Comparison of ENCODE assay signal across 11 mouse cellular contexts in genomic region chr1:156745188-156745810, GRCm38 (mm10). TPM values are rescaled to one million over a fixed set of nuclear protein-coding genes. Genes with fewer than 3 reads are reported as not detected.
DNase-seq lines count a peak whose midpoint lies in the region; ATAC-seq and TF ChIP-seq lines count a peak whose summit lies in the region.
"Had no signal": no experiment of that assay in that cellular context is flagged by ENCODE, and none has a peak within 500 bp of the region (broad histone marks: within the 10 kb centered on the region; RNA-seq: fewer than 3 reads in every experiment).

No protein-coding gene starts in this region.

- H3K4me3 ChIP-seq in heart, embryonic 11.5 days (ENCODE audit: low read depth, low read length): no peak overlapping the region
- no peak overlapping the region for H3K4me3 ChIP-seq in stomach, embryonic 14.5 days (ENCODE audit: low read depth, low read length)
- no peak overlapping the region for H3K4me3 ChIP-seq in stomach, postnatal 0 days (ENCODE audit: low read depth, low read length)
- H3K4me3 ChIP-seq in liver, embryonic 12.5 days: peak overlapping the region; percentile 34
- H3K4me3 ChIP-seq: midbrain, embryonic 13.5 days had no signal

- no peak for DNase-seq in heart, adult 18-20 months
- DNase-seq in stomach, postnatal 0 days (ENCODE audit: low spot score): no peak
- DNase-seq in urinary bladder, adult 2 months (ENCODE audit: low spot score): no peak
- no peak for DNase-seq in frontal cortex, postnatal 36 days (ENCODE audit: low spot score in 2 of 2)
- no peak for DNase-seq in right cerebral cortex, postnatal 36 days (ENCODE audit: low spot score in 2 of 2)
- DNase-seq: kidney, adult 2 months had no signal

- peak; percentile 94 for ATAC-seq in heart, embryonic 11.5 days (replicated peaks; ENCODE audit: insufficient number of reproducible peaks, low FRiP score, low TSS enrichment)
- peak; percentile 68; the same call in 1 of the 2 replicates for ATAC-seq in stomach, embryonic 14.5 days (ENCODE audit: insufficient number of reproducible peaks, insufficient read depth, low FRiP score, low read depth)
- ATAC-seq in stomach, postnatal 0 days (ENCODE audit: low FRiP score, low TSS enrichment): no peak
- ATAC-seq in liver, embryonic 12.5 days: peak; percentile 95
- ATAC-seq: forebrain, embryonic 16.5 days; midbrain, embryonic 13.5 days had no signal

- no peak for TF ChIP-seq CTCF in stomach, postnatal 0 days (IDR thresholded peaks at IDR 0.05; ENCODE audit: low read depth)

- TF ChIP-seq EP300 in stomach, postnatal 0 days (optimal IDR thresholded peaks at IDR 0.05): no peak

- H3K9ac ChIP-seq in heart, embryonic 11.5 days (ENCODE audit: low read depth, low read length): peak overlapping the region; percentile 22; the same call in 1 of the 2 replicates
- no peak overlapping the region for H3K9ac ChIP-seq in stomach, embryonic 14.5 days (replicated peaks; ENCODE audit: low read depth, low read length)
- no peak overlapping the region for H3K9ac ChIP-seq in stomach, postnatal 0 days (ENCODE audit: low read length)
- peak overlapping the region; percentile 65 for H3K9ac ChIP-seq in liver, embryonic 12.5 days
- H3K9ac ChIP-seq: midbrain, embryonic 13.5 days had no signal

- H3K9me3 ChIP-seq in heart, embryonic 11.5 days (replicated peaks; ENCODE audit: control insufficient read depth, low read length): no peaks in the 10 kb centered on the region
- no peaks in the 10 kb centered on the region for H3K9me3 ChIP-seq in stomach, embryonic 14.5 days (ENCODE audit: control insufficient read depth, low read depth, low read length)
- no peaks in the 10 kb centered on the region for H3K9me3 ChIP-seq in stomach, postnatal 0 days (ENCODE audit: control insufficient read depth, low read length)
- H3K9me3 ChIP-seq in liver, embryonic 12.5 days (replicated peaks): no peaks in the 10 kb centered on the region
- H3K9me3 ChIP-seq: midbrain, embryonic 13.5 days had no signal

- H3K27me3 ChIP-seq in heart, embryonic 11.5 days (ENCODE audit: control insufficient read depth, insufficient read depth, low read length): no peaks in the 10 kb centered on the region
- H3K27me3 ChIP-seq in stomach, embryonic 14.5 days (ENCODE audit: control insufficient read depth, insufficient read depth, low read length): no peaks in the 10 kb centered on the region
- H3K27me3 ChIP-seq in stomach, postnatal 0 days (ENCODE audit: control insufficient read depth, insufficient read depth, low read length): no peaks in the 10 kb centered on the region
- H3K27me3 ChIP-seq in liver, embryonic 12.5 days (replicated peaks): no peaks in the 10 kb centered on the region
- H3K27me3 ChIP-seq: midbrain, embryonic 13.5 days had no signal

- WGBS in heart, embryonic 11.5 days (ENCODE audit: insufficient replicate concordance): 45% methylated on average over 7 of the region's 7 CpGs
- WGBS in stomach, embryonic 14.5 days: 75% methylated on average over 7 of the region's 7 CpGs
- 79% methylated on average over 7 of the region's 7 CpGs for WGBS in stomach, postnatal 0 days
- 19% methylated on average over 7 of the region's 7 CpGs for WGBS in liver, embryonic 12.5 days (ENCODE audit: insufficient replicate concordance)

- peak overlapping the region; percentile 37 for H3K4me2 ChIP-seq in heart, embryonic 11.5 days
- H3K4me2 ChIP-seq in stomach, embryonic 14.5 days (replicated peaks; ENCODE audit: low read depth, low read length): no peak overlapping the region
- no peak overlapping the region for H3K4me2 ChIP-seq in stomach, postnatal 0 days (replicated peaks; ENCODE audit: low read depth)
- H3K4me2 ChIP-seq in liver, embryonic 12.5 days: peak overlapping the region; percentile 66
- H3K4me2 ChIP-seq: midbrain, embryonic 13.5 days had no signal

- peaks cover 15% of the 10 kb centered on the region for H3K4me1 ChIP-seq in heart, embryonic 11.5 days (ENCODE audit: control insufficient read depth, insufficient read depth, low read length)
- H3K4me1 ChIP-seq in stomach, embryonic 14.5 days (ENCODE audit: control insufficient read depth, insufficient read depth, low read length): peaks cover 1% of the 10 kb centered on the region; the same call in 1 of the 2 replicates
- H3K4me1 ChIP-seq in stomach, postnatal 0 days (replicated peaks; ENCODE audit: control insufficient read depth, insufficient read depth): no peaks in the 10 kb centered on the region
- peaks cover 90% of the 10 kb centered on the region for H3K4me1 ChIP-seq in liver, embryonic 12.5 days

- H3K27ac ChIP-seq in heart, embryonic 11.5 days (ENCODE audit: low read depth, low read length): peak overlapping the region; percentile 91
- H3K27ac ChIP-seq in stomach, embryonic 14.5 days (ENCODE audit: low read length): no peak overlapping the region
- no peak overlapping the region for H3K27ac ChIP-seq in stomach, postnatal 0 days (replicated peaks)
- peak overlapping the region; percentile 97 for H3K27ac ChIP-seq in liver, embryonic 12.5 days
- H3K27ac ChIP-seq: midbrain, embryonic 13.5 days had no signal

- no peaks in the 10 kb centered on the region for H3K36me3 ChIP-seq in heart, embryonic 11.5 days (ENCODE audit: control insufficient read depth, insufficient read depth, low read length)
- no peaks in the 10 kb centered on the region for H3K36me3 ChIP-seq in stomach, embryonic 14.5 days (ENCODE audit: control insufficient read depth, insufficient read depth, low read length)
- no peaks in the 10 kb centered on the region for H3K36me3 ChIP-seq in stomach, postnatal 0 days (ENCODE audit: control insufficient read depth, insufficient read depth, low read length)
- no peaks in the 10 kb centered on the region for H3K36me3 ChIP-seq in liver, embryonic 12.5 days
- H3K36me3 ChIP-seq: midbrain, embryonic 13.5 days had no signal

RNA-seq across cellular contexts. Expression of gene Fam20b, which starts 26.4 kb away (rescaled TPM):
- polyA plus RNA-seq in heart, embryonic 11.5 days (2014; fragmentation: Nextera tagmentation; extraction: Ambion mirVana): 22.4 and 27.5 TPM in 2 replicates
- total RNA-seq in heart, adult 18-20 months (2021): 10 to 100 TPM; 59.9 to 61.3 TPM
- 32.4 and 34.6 TPM in 2 replicates for polyA plus RNA-seq in stomach, embryonic 14.5 days (2014; fragmentation: Nextera tagmentation; extraction: Ambion mirVana)
- 24.7 and 28.0 TPM in 2 replicates for polyA plus RNA-seq in stomach, postnatal 0 days (2015; fragmentation: Nextera tagmentation; extraction: Ambion mirVana)
- 15.5 and 17.1 TPM in 2 replicates for polyA plus RNA-seq in liver, embryonic 12.5 days (2016; fragmentation: Nextera tagmentation; extraction: Ambion mirVana)
- polyA plus RNA-seq in urinary bladder, adult 2 months (2012; rRNA removed): 31.7 and 39.2 TPM in 2 replicates

Comparison
In these comparisons a context has a peak if more than half of its experiments do, and no peak if none do; other contexts are left out.
1. H3K27ac ChIP-seq: peak in heart, embryonic 11.5 days (single experiment) and liver, embryonic 12.5 days (single experiment); none in stomach, embryonic 14.5 days (single experiment) and stomach, postnatal 0 days (single experiment).
2. H3K4me2 ChIP-seq: peak in heart, embryonic 11.5 days (single experiment) and liver, embryonic 12.5 days (single experiment); none in stomach, embryonic 14.5 days (single experiment) and stomach, postnatal 0 days (single experiment).
3. H3K9ac ChIP-seq: peak in heart, embryonic 11.5 days (single experiment) and liver, embryonic 12.5 days (single experiment); none in stomach, embryonic 14.5 days (single experiment) and stomach, postnatal 0 days (single experiment).